Mouse (Mus musculus): ENCODE measurements at regions not wholly inside any gene's neighbourhood (a gene's known extent, or its start where the extent isn't known, plus 50 kb on each side); places are given as distances from the start of the nearest gene placed in this dataset.

GRCm38 (mm10) chr8:116196623-116197184 lies 308.1 kb upstream of the Dynlrb2 start:
- ATAC-seq (ENCODE audit: insufficient read depth, low FRiP score, low read depth) = no peak
- H3K4me1 ChIP-seq = no peaks in the 10 kb centered on the region
- no peak overlapping the region for H3K27ac ChIP-seq
- no peak overlapping the region for H3K4me2 ChIP-seq
- no peaks in the 10 kb centered on the region for H3K27me3 ChIP-seq (replicated peaks)
- no peak overlapping the region for H3K9ac ChIP-seq
- no peak overlapping the region for H3K4me3 ChIP-seq (replicated peaks)
- WGBS = 90% methylated on average over 9 of the region's 9 CpGs
- H3K36me3 ChIP-seq = no peaks in the 10 kb centered on the region
- H3K9me3 ChIP-seq = no peaks in the 10 kb centered on the region

GRCm38 (mm10) chr8:116192096-116192495 lies 312.7 kb upstream of the Dynlrb2 start:
- no peak overlapping the region for H3K9ac ChIP-seq
- no peaks in the 10 kb centered on the region for H3K27me3 ChIP-seq (replicated peaks)
- ATAC-seq (ENCODE audit: insufficient read depth, low FRiP score, low read depth) = no peak
- no peak overlapping the region for H3K4me2 ChIP-seq
- no peaks in the 10 kb centered on the region for H3K9me3 ChIP-seq
- no peak overlapping the region for H3K4me3 ChIP-seq (replicated peaks)
- H3K36me3 ChIP-seq = no peaks in the 10 kb centered on the region
- WGBS = 36% methylated on average over 3 of the region's 3 CpGs
- H3K27ac ChIP-seq = no peak overlapping the region
- no peaks in the 10 kb centered on the region for H3K4me1 ChIP-seq

- H3K27me3 ChIP-seq (replicated peaks) = no peaks in the 10 kb centered on the region
- no peak overlapping the region for H3K27ac ChIP-seq
- WGBS = 88% methylated on average over 7 of the region's 7 CpGs
- no peaks in the 10 kb centered on the region for H3K9me3 ChIP-seq
- H3K4me2 ChIP-seq = no peak overlapping the region
- H3K36me3 ChIP-seq = no peaks in the 10 kb centered on the region
- no peak overlapping the region for H3K4me3 ChIP-seq (replicated peaks)
- H3K9ac ChIP-seq = no peak overlapping the region
- ATAC-seq (ENCODE audit: insufficient read depth, low FRiP score, low read depth) = no peak
- H3K4me1 ChIP-seq = no peaks in the 10 kb centered on the region
Measured at GRCm38 (mm10) chr8:116185206-116185605, 319.6 kb upstream of the Dynlrb2 start.

DNA sequence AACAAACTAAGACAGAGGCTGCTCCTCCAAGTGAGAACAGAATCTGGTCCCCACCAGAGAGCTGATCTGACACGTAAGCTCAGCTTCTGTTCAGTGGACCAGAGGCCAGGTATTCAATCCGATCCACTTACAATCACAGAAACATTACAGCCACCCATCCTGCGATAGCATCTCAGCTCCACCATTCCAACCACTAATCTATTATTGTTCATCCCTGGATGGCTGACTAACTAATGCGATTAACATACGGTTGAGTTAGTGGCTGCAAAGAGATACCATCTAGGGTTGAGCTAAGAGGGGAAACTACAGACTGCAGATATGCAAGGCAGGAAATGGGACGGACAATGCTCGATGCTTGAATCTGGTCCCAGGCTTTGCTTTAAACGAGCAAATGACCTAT lies 320.5 kb upstream of the Dynlrb2 start:
- Histone ChIP-seq H3K4me2 (no peak overlapping the region), H3K4me3 (replicated peaks) (no peak overlapping the region), H3K4me1 (no peaks in the 10 kb centered on the region), H3K36me3 (no peaks in the 10 kb centered on the region), H3K27ac (no peak overlapping the region), H3K9me3 (no peaks in the 10 kb centered on the region), H3K9ac (no peak overlapping the region), H3K27me3 (replicated peaks) (no peaks in the 10 kb centered on the region)
- no peak for ATAC-seq (ENCODE audit: insufficient read depth, low FRiP score, low read depth)
- 73% methylated on average over 8 of the region's 8 CpGs for WGBS

DNA sequence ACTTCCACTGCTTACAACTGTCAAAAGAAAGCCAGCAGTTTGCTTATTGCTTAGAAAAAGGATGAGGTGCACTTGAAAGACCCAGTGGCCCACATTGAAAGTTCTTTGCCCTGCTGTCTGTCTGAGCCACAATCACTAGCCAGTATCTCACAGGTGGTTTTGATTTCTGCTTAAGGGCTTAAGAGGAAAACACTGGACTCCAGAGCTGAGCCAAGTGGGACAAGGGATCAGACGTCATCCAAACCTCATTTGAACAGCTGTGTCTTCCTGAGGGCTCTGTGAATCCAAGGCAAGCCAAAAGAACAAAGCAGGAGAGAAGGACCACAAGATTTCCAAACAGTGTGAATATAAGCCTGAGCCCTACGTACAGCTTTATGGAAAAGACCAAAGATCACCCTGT lies 326.8 kb upstream of the Dynlrb2 start:
- no peak overlapping the region for H3K27ac ChIP-seq
- no peaks in the 10 kb centered on the region for H3K4me1 ChIP-seq
- ATAC-seq (ENCODE audit: insufficient read depth, low FRiP score, low read depth) = no peak
- 63% methylated on average over 2 of the region's 2 CpGs for WGBS
- H3K4me2 ChIP-seq = no peak overlapping the region
- H3K27me3 ChIP-seq (replicated peaks) = no peaks in the 10 kb centered on the region
- H3K9me3 ChIP-seq = no peaks in the 10 kb centered on the region
- no peaks in the 10 kb centered on the region for H3K36me3 ChIP-seq
- H3K4me3 ChIP-seq (replicated peaks) = no peak overlapping the region
- H3K9ac ChIP-seq = no peak overlapping the region

DNA sequence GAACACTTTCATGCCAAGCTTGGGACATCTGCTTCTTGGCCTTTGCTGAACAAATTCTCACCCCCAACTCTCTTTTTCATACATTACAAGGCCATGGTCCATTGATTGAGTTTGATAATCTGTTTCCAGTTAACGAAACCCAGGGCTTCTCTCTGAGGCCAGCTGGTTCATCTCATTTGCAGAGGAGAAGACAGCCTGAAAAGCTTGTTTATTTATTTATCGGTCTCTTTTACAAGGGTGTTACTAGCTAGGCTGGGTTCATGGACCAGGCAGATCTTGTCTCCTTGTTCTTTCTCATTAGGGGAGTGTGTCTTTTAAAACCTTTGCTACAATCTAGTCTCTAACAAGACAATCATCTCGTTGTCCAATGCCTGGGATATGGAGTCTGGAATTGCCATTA lies 329.9 kb upstream of the Dynlrb2 start:
- Histone ChIP-seq H3K27me3 (replicated peaks) (no peaks in the 10 kb centered on the region), H3K36me3 (no peaks in the 10 kb centered on the region), H3K27ac (no peak overlapping the region), H3K9ac (no peak overlapping the region), H3K4me1 (no peaks in the 10 kb centered on the region), H3K4me3 (replicated peaks) (no peak overlapping the region), H3K9me3 (no peaks in the 10 kb centered on the region), H3K4me2 (no peak overlapping the region)
- ATAC-seq (ENCODE audit: insufficient read depth, low FRiP score, low read depth) = no peak
- WGBS = 33% methylated on average over 3 of the region's 3 CpGs

GRCm38 (mm10) chr8:116173961-116174360 lies 330.8 kb upstream of the Dynlrb2 start:
- H3K4me3 ChIP-seq (replicated peaks) = no peak overlapping the region
- H3K9me3 ChIP-seq = no peaks in the 10 kb centered on the region
- 31% methylated on average over 1 of the region's 1 CpGs for WGBS
- no peak overlapping the region for H3K4me2 ChIP-seq
- no peaks in the 10 kb centered on the region for H3K27me3 ChIP-seq (replicated peaks)
- 0 out of 2 replicates have a peak overlapping the region, but pooled peaks have one; percentile 26 for H3K27ac ChIP-seq
- peak; percentile 83 for ATAC-seq (ENCODE audit: insufficient read depth, low FRiP score, low read depth)
- H3K4me1 ChIP-seq = no peaks in the 10 kb centered on the region
- H3K36me3 ChIP-seq = no peaks in the 10 kb centered on the region
- no peak overlapping the region for H3K9ac ChIP-seq

- H3K36me3 ChIP-seq = no peaks in the 10 kb centered on the region
- no peak overlapping the region for H3K9ac ChIP-seq
- no peak overlapping the region for H3K4me2 ChIP-seq
- no peak overlapping the region for H3K27ac ChIP-seq
- ATAC-seq (ENCODE audit: insufficient read depth, low FRiP score, low read depth) = no peak
- no peaks in the 10 kb centered on the region for H3K27me3 ChIP-seq (replicated peaks)
- no peaks in the 10 kb centered on the region for H3K9me3 ChIP-seq
- WGBS = 31% methylated on average over 4 of the region's 4 CpGs
- no peak overlapping the region for H3K4me3 ChIP-seq (replicated peaks)
- no peaks in the 10 kb centered on the region for H3K4me1 ChIP-seq
Measured at GRCm38 (mm10) chr8:116167874-116168273, 336.9 kb upstream of the Dynlrb2 start.

GRCm38 (mm10) chr8:116164989-116165299 lies 339.8 kb upstream of the Dynlrb2 start:
- Histone ChIP-seq H3K9ac (no peak overlapping the region), H3K27me3 (replicated peaks) (no peaks in the 10 kb centered on the region), H3K4me2 (no peak overlapping the region), H3K9me3 (no peaks in the 10 kb centered on the region), H3K4me3 (replicated peaks) (no peak overlapping the region), H3K4me1 (no peaks in the 10 kb centered on the region), H3K36me3 (no peaks in the 10 kb centered on the region), H3K27ac (no peak overlapping the region)
- WGBS = 31% methylated on average over 8 of the region's 8 CpGs
- no peak for ATAC-seq (ENCODE audit: insufficient read depth, low FRiP score, low read depth)

DNA sequence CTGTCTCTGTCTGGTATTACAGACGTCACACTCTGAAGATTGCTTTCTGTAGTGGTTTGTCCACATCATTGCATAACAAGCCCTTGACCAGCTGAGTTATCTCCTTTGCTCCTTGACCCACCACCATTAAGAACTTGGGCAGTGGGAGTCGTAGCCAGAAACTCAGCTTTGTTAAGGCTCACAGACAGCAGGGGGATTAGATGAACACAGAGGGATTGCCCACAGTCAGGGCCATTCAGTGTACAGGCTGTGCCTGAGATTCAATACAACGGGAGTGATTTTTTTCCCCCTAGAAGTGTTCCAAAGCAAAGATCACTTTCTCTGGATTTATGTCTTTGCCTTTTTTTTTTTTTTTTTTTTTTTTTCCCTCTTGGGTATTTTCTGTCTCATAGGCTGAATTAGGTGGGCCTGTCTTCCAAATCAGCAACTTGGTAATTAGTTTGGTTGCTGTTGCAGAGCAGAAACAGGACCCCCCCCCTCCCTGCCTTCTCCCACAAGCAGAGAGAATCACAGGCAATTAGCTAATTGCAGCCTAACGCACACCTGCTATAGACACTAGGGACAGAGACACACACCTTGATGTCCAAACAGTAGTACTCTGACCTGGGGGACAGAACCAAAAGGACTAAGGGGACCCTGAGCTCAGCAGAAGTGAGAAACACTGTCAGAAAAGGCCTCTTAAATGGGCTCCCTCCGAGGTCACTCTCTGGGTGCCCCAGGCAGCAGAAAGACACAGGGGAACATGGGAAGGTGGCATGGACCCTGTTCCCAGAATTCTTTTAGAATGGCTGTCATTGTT lies 340.4 kb upstream of the Dynlrb2 start:
- Histone ChIP-seq H3K27ac (no peak overlapping the region), H3K27me3 (replicated peaks) (no peaks in the 10 kb centered on the region), H3K4me1 (no peaks in the 10 kb centered on the region), H3K36me3 (no peaks in the 10 kb centered on the region), H3K9ac (no peak overlapping the region), H3K9me3 (no peaks in the 10 kb centered on the region), H3K4me3 (replicated peaks) (no peak overlapping the region), H3K4me2 (no peak overlapping the region)
- 53% methylated on average over 5 of the region's 5 CpGs for WGBS
- ATAC-seq (ENCODE audit: insufficient read depth, low FRiP score, low read depth) = no peak

GRCm38 (mm10) chr8:116160932-116161331 lies 343.8 kb upstream of the Dynlrb2 start:
- no peak overlapping the region for H3K4me3 ChIP-seq (replicated peaks)
- no peak overlapping the region for H3K9ac ChIP-seq
- H3K36me3 ChIP-seq = no peaks in the 10 kb centered on the region
- H3K27me3 ChIP-seq (replicated peaks) = no peaks in the 10 kb centered on the region
- whole genome bisulfite sequencing = 67% methylated on average over 5 of the region's 5 CpGs
- H3K4me1 ChIP-seq = no peaks in the 10 kb centered on the region
- H3K4me2 ChIP-seq = no peak overlapping the region
- no peaks in the 10 kb centered on the region for H3K9me3 ChIP-seq
- H3K27ac ChIP-seq = no peak overlapping the region
- no peak for ATAC-seq (ENCODE audit: insufficient read depth, low FRiP score, low read depth)

DNA sequence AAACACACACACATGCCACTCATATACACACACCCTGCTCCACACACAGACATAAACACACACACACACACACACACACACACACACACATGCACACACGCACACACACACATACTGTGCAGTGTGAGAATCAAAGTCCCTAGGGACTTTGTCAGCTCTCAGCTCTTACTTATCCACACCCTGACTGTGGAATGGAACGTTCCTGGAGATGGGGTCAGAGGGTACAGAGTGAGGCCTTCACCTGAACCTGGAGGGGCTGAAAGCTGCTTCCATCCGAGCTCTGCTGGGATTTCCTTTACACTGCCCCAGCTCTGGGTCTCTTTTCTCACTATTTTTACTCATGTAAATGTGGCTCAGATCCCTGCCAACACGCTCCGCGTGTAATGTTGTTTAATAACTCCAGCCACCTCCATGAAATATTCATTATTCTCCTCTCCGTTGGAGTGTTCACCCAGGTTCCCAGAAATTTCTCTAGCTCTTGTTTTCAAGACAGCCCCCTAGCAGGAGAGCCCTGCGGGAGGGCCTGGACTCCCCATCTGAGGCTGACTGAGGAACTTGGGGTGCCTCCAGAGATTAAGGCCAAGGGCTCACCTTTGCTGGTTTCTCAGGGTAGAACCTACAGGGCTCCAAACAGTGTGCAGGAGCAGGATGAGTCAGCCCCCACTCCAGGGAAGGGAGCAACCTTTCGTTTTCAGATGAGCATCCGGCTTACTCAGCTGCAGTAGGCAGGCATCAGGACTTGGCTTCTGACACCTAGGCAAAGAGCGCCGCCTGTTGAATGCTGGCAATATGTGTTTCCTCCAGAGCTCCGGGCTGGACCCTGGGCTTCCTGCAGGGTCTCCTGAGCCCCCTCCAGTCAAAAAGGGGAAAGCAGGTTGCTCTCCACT lies 360.8 kb upstream of the Dynlrb2 start:
- WGBS = 46% methylated on average over 13 of the region's 13 CpGs
- Histone ChIP-seq H3K9ac (no peak overlapping the region), H3K4me1 (peaks cover 5% of the 10 kb centered on the region; the same call in 1 of the 2 replicates), H3K9me3 (no peaks in the 10 kb centered on the region), H3K27me3 (replicated peaks) (no peaks in the 10 kb centered on the region), H3K4me3 (replicated peaks) (no peak overlapping the region), H3K36me3 (no peaks in the 10 kb centered on the region), H3K4me2 (no peak overlapping the region; the same call in 1 of the 2 replicates), H3K27ac (no peak overlapping the region)
- no peak for ATAC-seq (ENCODE audit: insufficient read depth, low FRiP score, low read depth)

Measured in stomach, embryonic 15.5 days (tissue).